Mouse (Mus musculus): ENCODE data around the gene Tmcc3. TPM values are rescaled to one million over a fixed set of nuclear protein-coding genes. Genes with fewer than 3 reads are reported as not detected.
"Not testable (repeated sequence)": the region's sequence is repeated elsewhere in the genome, so short reads cannot be mapped to it uniquely, and the experiment has no call there.

Tmcc3 gene
- polyA plus RNA-seq, 1 experiment from 2014 or later = 16.9 TPM

DNA sequence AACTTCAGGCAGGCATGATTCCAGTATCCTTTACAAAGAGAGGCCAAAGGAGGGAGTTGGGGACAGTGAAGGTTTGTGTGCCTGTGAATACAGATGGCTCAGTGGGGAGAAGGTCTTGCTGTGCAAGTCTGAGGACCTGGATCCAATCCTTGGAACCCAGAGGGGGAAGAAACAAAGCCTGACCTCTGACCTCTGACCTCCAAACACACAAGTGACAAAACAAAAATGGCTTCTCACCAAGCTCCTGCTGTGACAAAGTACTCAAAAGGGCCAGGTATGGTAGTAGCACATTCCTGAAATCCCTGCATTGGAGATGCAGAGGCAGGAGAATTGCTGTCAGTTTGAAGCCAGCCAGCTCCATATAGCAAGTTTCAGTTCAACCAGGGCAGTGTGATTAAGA is 219.7 kb downstream of the Tmcc3 start:
- H3K36me3 ChIP-seq = no peaks in the 10 kb centered on the region
- no peaks in the 10 kb centered on the region for H3K9me3 ChIP-seq
- peak overlapping the region; percentile 18; the same call in 1 of the 2 replicates for H3K27ac ChIP-seq (replicated peaks)
- 0 out of 2 replicates have a peak, but pooled peaks cover 3% of the 10 kb centered on the region for H3K4me1 ChIP-seq (replicated peaks)
- H3K4me2 ChIP-seq = no peak overlapping the region
- ATAC-seq (ENCODE audit: low FRiP score, low read depth) = no peak
- H3K27me3 ChIP-seq = no peaks in the 10 kb centered on the region
- H3K4me3 ChIP-seq = no peak overlapping the region
- no peak overlapping the region for H3K9ac ChIP-seq

DNA sequence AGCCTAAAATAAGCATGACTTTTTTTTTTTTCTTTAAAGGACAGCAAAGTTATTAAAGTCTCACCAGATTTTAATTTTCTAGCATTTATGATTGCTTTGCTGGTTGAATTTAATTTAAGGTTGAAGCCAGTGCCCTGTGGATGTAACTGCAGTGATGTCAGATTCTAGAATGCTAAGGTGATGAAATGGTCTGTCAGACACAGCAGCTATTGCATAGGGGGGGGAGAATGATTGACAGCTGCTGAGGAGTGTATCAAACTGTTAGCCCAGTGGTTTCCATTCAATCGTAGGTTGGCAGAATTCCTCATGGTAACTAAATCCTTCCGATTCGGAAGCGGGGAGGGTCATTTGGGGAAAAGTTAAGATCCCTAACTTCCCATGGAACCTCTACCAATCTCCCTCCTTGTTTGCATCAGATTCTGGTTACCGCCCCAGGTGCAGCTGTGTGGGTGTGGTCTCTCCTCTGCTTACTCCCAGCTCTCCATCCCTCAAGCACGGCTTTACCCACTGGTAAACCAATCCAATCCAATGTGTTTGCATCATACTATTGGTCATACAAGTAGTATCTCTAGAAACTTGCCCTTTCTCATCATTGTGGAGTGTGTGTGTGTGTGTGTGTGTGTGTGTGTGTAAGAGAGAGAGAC is 221.5 kb downstream of the Tmcc3 start:
- no peaks in the 10 kb centered on the region for H3K36me3 ChIP-seq
- H3K4me1 ChIP-seq (replicated peaks) = 0 out of 2 replicates have a peak, but pooled peaks cover 3% of the 10 kb centered on the region
- WGBS = 76% methylated on average over 6 of the region's 6 CpGs
- no peak overlapping the region for H3K4me2 ChIP-seq
- no peak overlapping the region for H3K4me3 ChIP-seq
- no peak for ATAC-seq (ENCODE audit: low FRiP score, low read depth)
- H3K9ac ChIP-seq = no peak overlapping the region
- no peaks in the 10 kb centered on the region for H3K9me3 ChIP-seq
- H3K27me3 ChIP-seq = no peaks in the 10 kb centered on the region
- no peak overlapping the region for H3K27ac ChIP-seq (replicated peaks)

DNA sequence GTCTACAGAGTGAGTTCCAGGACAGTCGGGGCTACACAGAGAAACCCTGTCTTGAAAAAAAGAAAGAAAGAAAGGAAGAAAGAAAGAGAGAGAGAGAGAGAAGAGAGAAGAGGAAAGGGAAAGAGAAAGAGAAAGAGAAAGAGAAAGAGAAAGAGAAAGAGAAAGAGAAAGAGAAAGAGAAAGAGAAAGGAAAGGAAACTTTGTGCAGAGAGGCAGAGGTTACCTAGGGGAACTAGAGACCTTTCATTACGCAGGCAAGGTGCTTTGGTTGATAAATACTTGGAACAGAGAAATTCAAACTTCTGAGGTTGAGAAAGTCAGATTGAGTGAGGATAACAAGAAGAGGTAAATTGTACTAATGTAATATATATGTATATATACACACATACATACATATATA is 226.9 kb downstream of the Tmcc3 start:
- not testable (repeated sequence) for H3K4me1 ChIP-seq (replicated peaks); H3K9me3 ChIP-seq; H3K4me3 ChIP-seq; H3K27ac ChIP-seq (replicated peaks); H3K36me3 ChIP-seq; H3K9ac ChIP-seq; H3K4me2 ChIP-seq; ATAC-seq (ENCODE audit: low FRiP score, low read depth); H3K27me3 ChIP-seq
- WGBS = 91% methylated on average over 2 of the region's 2 CpGs

DNA sequence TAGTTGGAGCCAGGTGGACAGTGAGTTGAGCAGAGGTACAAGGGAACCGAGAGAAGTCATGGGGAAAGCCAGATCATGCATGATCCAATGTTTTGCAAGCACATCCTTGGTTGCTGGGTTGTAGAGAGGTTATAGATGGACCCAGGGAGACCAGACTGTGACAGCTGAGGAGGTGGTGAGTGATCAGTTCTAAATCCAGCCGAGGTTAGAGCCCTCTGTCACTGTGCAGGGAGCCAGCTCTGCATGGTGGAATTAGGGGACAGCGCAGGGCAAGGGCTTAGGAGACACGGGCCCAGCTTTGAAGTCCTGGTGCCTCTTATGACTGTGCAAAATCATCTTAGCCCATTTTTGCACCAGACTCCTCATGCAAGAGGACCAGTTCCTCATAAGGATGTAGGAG is 228.5 kb downstream of the Tmcc3 start:
- no peak for ATAC-seq (ENCODE audit: low FRiP score, low read depth)
- Histone ChIP-seq H3K27ac (replicated peaks) (no peak overlapping the region), H3K4me2 (no peak overlapping the region), H3K27me3 (no peaks in the 10 kb centered on the region), H3K4me1 (replicated peaks) (peaks cover 17% of the 10 kb centered on the region), H3K4me3 (no peak overlapping the region), H3K36me3 (no peaks in the 10 kb centered on the region), H3K9me3 (no peaks in the 10 kb centered on the region), H3K9ac (no peak overlapping the region)
- WGBS = 75% methylated on average over 4 of the region's 4 CpGs

DNA sequence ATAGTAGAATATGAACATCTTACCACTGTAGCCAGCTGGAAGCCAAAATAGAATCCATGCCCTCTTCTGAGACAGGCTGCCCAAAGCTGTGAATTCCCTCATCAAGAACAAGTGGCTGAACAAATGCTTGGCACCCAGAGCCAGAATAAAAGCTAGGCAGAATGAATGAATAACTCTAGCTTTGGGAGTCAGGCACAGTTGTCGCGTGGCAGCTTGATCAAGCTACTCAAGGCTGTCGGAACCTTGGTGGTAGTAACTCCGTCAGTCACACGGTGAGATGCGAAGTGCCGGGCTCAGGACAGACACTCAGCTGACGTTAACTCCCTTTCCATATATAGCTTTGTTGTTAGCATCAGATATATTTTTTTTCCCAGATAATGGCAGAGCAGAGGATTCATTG is 232.2 kb downstream of the Tmcc3 start:
- H3K4me1 ChIP-seq (replicated peaks) = peaks cover 28% of the 10 kb centered on the region
- no peaks in the 10 kb centered on the region for H3K27me3 ChIP-seq
- no peak overlapping the region for H3K27ac ChIP-seq (replicated peaks)
- H3K4me3 ChIP-seq = no peak overlapping the region
- ATAC-seq (ENCODE audit: low FRiP score, low read depth) = no peak
- H3K9ac ChIP-seq = no peak overlapping the region
- H3K36me3 ChIP-seq = no peaks in the 10 kb centered on the region
- no peaks in the 10 kb centered on the region for H3K9me3 ChIP-seq
- H3K4me2 ChIP-seq = no peak overlapping the region
- WGBS = 48% methylated on average over 8 of the region's 8 CpGs

DNA sequence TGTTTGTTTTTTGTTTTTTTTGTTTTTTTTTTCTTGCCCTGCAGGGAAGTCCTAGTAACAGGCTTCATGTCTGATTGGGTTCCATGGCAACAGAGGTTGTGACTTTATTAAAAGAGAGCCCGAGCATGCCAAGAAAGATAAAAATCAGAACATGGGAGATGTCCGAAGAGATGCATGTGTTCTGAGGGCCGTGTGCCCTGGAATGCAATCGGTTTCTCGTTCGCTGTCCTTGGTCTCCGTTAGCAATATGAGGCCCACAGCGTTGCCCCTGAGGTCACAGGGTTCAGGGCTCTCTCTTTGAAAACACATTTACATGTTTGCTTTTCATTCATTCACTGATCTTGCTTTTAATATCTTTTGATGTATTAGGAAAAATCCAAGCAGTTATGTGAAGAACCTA is 233.1 kb downstream of the Tmcc3 start:
- ATAC-seq (ENCODE audit: low FRiP score, low read depth) = no peak
- Histone ChIP-seq H3K4me2 (peak overlapping the region; percentile 46), H3K9ac (no peak overlapping the region)

DNA sequence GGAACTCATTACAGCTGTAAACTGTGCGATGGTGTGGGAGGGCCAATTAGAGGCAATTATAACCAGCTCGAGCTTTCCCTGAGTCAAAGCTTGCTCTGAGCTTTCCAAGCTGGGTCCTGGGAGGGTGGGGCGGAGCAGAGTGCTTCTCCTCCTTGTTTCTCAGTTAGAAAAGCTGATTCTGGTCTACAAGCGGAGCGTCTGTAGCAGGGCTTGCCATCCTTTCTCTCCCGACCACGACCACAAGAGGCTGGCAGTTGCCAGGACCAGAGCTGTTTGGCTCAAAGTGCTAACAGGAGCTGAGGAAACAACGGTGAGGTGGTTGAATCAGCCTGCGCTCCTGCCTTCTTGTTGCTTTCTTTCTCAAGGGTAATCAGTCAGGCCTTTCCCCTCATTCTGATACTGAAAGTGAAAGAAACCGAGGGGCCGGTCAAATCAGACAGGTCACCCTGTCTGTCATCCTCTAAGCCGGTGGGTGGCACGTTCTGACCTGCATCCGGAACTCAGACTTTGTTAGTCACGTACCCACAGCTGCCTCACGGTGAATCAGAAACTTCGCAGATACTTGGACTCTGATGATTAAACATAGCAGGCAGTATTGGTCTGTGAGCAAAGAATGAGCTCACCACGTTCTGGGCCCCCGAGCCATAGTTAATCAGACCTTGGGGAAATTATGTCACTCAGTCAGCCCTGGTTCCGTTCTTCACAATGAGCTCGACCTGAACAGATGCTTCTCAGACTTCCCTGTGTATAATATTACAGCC is 233.7 kb downstream of the Tmcc3 start:
- Histone ChIP-seq H3K4me3 (peak overlapping the region; percentile 8; the same call in 1 of the 2 replicates), H3K36me3 (no peaks in the 10 kb centered on the region), H3K9me3 (no peaks in the 10 kb centered on the region), H3K27me3 (no peaks in the 10 kb centered on the region), H3K4me2 (peak overlapping the region; percentile 46), H3K9ac (no peak overlapping the region), H3K27ac (replicated peaks) (no peak overlapping the region; the same call in 1 of the 2 replicates), H3K4me1 (replicated peaks) (peaks cover 29% of the 10 kb centered on the region)
- 17% methylated on average over 21 of the region's 21 CpGs for WGBS
- peak; percentile 46; the same call in 1 of the 2 replicates for ATAC-seq (ENCODE audit: low FRiP score, low read depth)

More for the DNA sequence above, 233.1 kb downstream of the Tmcc3 start:
- Histone ChIP-seq H3K4me1 (replicated peaks) (peaks cover 28% of the 10 kb centered on the region), H3K36me3 (no peaks in the 10 kb centered on the region), H3K27me3 (no peaks in the 10 kb centered on the region), H3K27ac (replicated peaks) (no peak overlapping the region; the same call in 1 of the 2 replicates), H3K4me3 (no peak overlapping the region), H3K9me3 (no peaks in the 10 kb centered on the region)
- WGBS = 12% methylated on average over 8 of the region's 8 CpGs

DNA sequence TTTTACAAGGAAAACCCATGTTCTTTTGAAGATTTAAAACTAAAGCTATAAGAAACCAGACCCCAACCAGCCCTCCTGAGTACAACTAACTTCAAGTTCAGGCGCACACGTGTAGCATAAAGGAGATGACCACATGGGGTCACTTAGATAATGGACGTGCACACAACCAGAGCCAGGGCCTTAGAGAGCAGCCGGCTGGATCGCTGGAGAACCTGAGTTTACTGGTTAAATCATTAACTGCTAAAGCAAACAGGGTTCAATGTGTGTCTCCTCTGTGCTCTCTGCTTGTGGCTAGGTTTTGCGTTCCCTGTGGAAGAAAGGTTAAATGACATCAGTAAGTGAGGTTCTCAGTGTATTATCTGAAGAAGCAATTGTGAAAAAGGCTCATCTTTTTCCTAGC is 234.9 kb downstream of the Tmcc3 start:
- Histone ChIP-seq H3K4me3 (no peak overlapping the region), H3K27ac (replicated peaks) (no peak overlapping the region), H3K9me3 (no peaks in the 10 kb centered on the region), H3K4me2 (no peak overlapping the region), H3K27me3 (no peaks in the 10 kb centered on the region), H3K4me1 (replicated peaks) (peaks cover 34% of the 10 kb centered on the region), H3K9ac (no peak overlapping the region), H3K36me3 (no peaks in the 10 kb centered on the region)
- no peak for ATAC-seq (ENCODE audit: low FRiP score, low read depth)
- WGBS = 58% methylated on average over 6 of the region's 6 CpGs

DNA sequence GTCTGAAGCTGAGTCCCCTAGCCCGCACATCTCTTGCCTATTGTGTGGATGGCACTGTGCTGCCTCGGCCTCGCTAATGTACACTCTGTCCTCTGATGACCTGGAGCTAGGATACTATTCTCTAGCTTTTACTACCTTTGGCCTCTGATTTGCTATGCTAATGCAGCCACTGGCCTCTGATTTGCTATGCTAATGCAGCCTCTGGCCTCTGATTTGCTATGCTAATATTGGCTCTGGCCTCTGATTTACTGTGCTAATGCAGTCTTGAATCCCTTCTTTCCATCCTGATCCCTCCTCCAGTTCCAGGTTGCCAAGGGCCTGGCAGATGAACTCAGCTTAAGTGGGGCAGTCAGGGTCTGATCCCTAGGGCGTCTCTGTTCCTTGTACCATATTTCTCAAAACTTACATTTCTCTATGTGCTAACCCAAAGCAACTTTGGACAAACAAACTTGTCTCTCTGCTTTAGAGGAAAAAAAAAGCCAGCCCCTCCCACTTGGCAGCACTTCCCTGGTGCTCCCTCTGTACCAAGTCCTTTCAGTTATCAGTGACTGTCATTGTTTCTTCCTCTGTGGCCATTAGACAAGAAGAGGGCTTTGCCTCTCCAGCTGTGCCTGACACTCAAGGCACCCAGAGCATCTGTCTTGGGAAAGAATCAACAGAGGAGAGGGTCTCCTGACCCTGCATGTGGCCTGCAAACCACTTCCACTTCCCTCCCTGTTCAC is 237.9 kb downstream of the Tmcc3 start:
- 48% methylated on average over 4 of the region's 4 CpGs for WGBS
- Histone ChIP-seq H3K4me3 (no peak overlapping the region), H3K9ac (no peak overlapping the region), H3K27ac (replicated peaks) (no peak overlapping the region), H3K36me3 (no peaks in the 10 kb centered on the region), H3K9me3 (no peaks in the 10 kb centered on the region), H3K4me2 (no peak overlapping the region), H3K4me1 (replicated peaks) (peaks cover 23% of the 10 kb centered on the region), H3K27me3 (no peaks in the 10 kb centered on the region)
- ATAC-seq (ENCODE audit: low FRiP score, low read depth) = no peak

DNA sequence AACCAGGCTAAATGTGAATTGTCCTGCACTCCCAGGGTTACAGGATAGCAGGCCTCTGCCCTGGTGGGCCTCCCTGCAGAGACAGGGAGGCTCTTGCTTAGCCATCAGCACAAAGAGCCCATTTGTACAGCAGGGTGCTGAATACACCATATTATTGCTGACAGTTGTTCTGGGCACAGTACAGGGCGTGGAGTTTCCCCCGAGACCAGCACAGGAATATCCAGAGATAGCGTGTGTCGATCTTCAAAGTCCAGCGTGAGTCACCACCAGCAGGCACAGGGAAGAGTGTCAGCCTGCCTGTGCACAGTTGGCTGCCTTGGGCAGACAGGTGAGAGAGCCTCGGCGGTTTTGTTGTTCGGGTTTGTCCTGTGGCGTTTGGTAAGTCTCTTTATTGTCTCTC is 238.9 kb downstream of the Tmcc3 start:
- Histone ChIP-seq H3K4me2 (no peak overlapping the region), H3K4me1 (replicated peaks) (peaks cover 13% of the 10 kb centered on the region), H3K4me3 (no peak overlapping the region), H3K9ac (no peak overlapping the region), H3K9me3 (no peaks in the 10 kb centered on the region), H3K27me3 (no peaks in the 10 kb centered on the region), H3K27ac (replicated peaks) (no peak overlapping the region), H3K36me3 (no peaks in the 10 kb centered on the region)
- no peak for ATAC-seq (ENCODE audit: low FRiP score, low read depth)
- WGBS = 57% methylated on average over 9 of the region's 9 CpGs

DNA sequence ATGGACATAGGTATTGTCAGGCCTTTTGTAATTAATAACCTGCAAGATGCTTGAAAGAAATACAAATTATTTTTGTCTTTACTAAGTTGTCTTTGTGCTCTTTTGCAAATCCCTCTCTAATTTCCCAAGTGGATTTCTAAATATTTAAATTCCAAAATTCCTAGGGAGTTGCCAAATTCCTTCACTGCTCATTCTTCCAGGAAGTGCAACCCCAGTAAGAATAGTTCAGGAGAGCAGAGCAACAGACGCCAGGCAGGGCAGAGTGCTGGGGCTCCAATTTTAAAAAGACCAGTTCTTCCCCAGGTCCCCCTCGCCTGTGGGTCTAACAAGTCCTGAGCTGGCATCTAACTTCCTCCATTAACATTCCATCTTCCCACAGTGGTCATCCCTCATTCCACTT is 239.3 kb downstream of the Tmcc3 start:
- H3K4me1 ChIP-seq (replicated peaks) = peaks cover 9% of the 10 kb centered on the region
- ATAC-seq (ENCODE audit: low FRiP score, low read depth) = no peak
- no peaks in the 10 kb centered on the region for H3K36me3 ChIP-seq
- no peak overlapping the region for H3K9ac ChIP-seq
- no peaks in the 10 kb centered on the region for H3K9me3 ChIP-seq
- no peak overlapping the region for H3K4me2 ChIP-seq
- H3K27ac ChIP-seq (replicated peaks) = no peak overlapping the region
- 71% methylated on average over 2 of the region's 2 CpGs for WGBS
- no peaks in the 10 kb centered on the region for H3K27me3 ChIP-seq
- no peak overlapping the region for H3K4me3 ChIP-seq

DNA sequence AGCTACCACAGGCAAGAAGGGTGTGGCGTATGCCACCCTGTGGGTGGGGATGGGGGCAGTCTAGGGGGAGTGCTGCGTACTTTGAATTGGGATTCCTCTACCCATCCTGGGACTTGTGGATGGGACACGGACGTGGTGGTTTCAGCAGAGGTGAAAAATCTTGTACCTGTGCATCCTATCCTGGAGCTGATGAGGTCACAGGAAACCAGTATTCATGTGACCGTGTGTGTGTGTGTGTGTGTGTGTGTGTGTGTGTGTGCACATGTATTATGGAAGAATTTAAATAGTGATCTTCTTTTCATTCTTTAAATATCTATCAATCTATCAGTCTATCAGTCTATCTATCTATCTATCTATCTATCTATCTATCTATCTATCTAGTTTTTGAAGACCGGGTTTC is 239.8 kb downstream of the Tmcc3 start:
- H3K4me3 ChIP-seq = no peak overlapping the region
- H3K27me3 ChIP-seq = no peaks in the 10 kb centered on the region
- no peaks in the 10 kb centered on the region for H3K9me3 ChIP-seq
- no peaks in the 10 kb centered on the region for H3K36me3 ChIP-seq
- H3K9ac ChIP-seq = no peak overlapping the region
- no peak overlapping the region for H3K4me2 ChIP-seq
- 92% methylated on average over 6 of the region's 6 CpGs for WGBS
- no peak for ATAC-seq (ENCODE audit: low FRiP score, low read depth)
- no peak overlapping the region for H3K27ac ChIP-seq (replicated peaks)
- peaks cover 5% of the 10 kb centered on the region; the same call in 1 of the 2 replicates for H3K4me1 ChIP-seq (replicated peaks)
